Mouse (Mus musculus) lung, embryonic 14.5 days (tissue): Measurements from ENCODE around the gene Myo1g. TPM values are rescaled to one million over a fixed set of nuclear protein-coding genes. Genes with fewer than 3 reads are reported as not detected.
A peak's percentile ranks its signal among the peaks of the same experiment; 100 is the strongest.

ENCODE experiments used
- ATAC-seq: fragments of 200-750 bp; cut with Nextera tagmentation; 2 replicates; pipeline ENCODE4 v1.8.0; 2017; ENCODE audit warnings: mild to moderate bottlenecking, moderate TSS enrichment, moderate library complexity; ENCODE audit not compliant: insufficient read depth
- DNase-seq: peaks from one replicate; pipeline ENCODE4 v3.0.0-alpha.2; 2015
- H3K27ac ChIP-seq: fragments of 300-500 bp; sonication (generic); 2 replicates; pipeline ENCODE4 v1.5.1; 2014; ENCODE audit warnings: low read depth, mild to moderate bottlenecking, moderate library complexity
- H3K27me3 ChIP-seq: fragments of 300-500 bp; sonication (generic); 2 replicates; pipeline ENCODE4 v1.6.1; 2014; ENCODE audit warnings: low read length, control low read depth; ENCODE audit not compliant: insufficient read depth
- H3K36me3 ChIP-seq: fragments of 300-500 bp; sonication (generic); 2 replicates; pipeline ENCODE4 v1.6.1; 2014; ENCODE audit warnings: control low read depth; ENCODE audit not compliant: insufficient read depth
- H3K4me1 ChIP-seq: fragments of 300-500 bp; sonication (generic); 2 replicates; pipeline ENCODE4 v1.6.1; 2014; ENCODE audit warnings: antibody characterized with exemption, control low read depth; ENCODE audit not compliant: insufficient read depth
- H3K4me2 ChIP-seq: fragments of 300-500 bp; sonication (generic); 2 replicates; pipeline ENCODE4 v1.6.1; 2014; ENCODE audit warnings: mild to moderate bottlenecking
- H3K4me3 ChIP-seq: fragments of 300-500 bp; sonication (generic); 2 replicates; pipeline ENCODE4 v1.5.1; 2014; ENCODE audit warnings: low read depth, low read length
- H3K9ac ChIP-seq: fragments of 300-500 bp; sonication (generic); 2 replicates; pipeline ENCODE4 v1.6.1; 2014
- H3K9me3 ChIP-seq: fragments of 300-500 bp; sonication (generic); 2 replicates; pipeline ENCODE4 v1.6.1; 2016; ENCODE audit warnings: low read depth, low read length, control low read depth
- CTCF ChIP-seq: IDR thresholded peaks from 2 replicates; pipeline ENCODE4 v1.5.1; 2016; ENCODE audit warnings: antibody characterized with exemption, low read depth
- WGBS: fragments of 180-500 bp; shearing (Covaris S2); extraction: QIAGEN DNeasy Blood & Tissue Kit; methylation state at CpG from one replicate; pipeline ENCODE4 v1.1.7; 2014; 5-methylcytosine and 5-hydroxymethylcytosine counted together
- polyA plus RNA-seq: library from polyadenylated mRNA; unstranded; fragments of >200 nt; fragmentation: Nextera tagmentation; extraction: Ambion mirVana; gene quantifications from 2 replicates; pipeline ENCODE4 v1.2.1, GENCODE M21; 2014

Myo1g gene
- polyA plus RNA-seq, 1 experiment from 2014 or later: 1.2 TPM

DNA sequence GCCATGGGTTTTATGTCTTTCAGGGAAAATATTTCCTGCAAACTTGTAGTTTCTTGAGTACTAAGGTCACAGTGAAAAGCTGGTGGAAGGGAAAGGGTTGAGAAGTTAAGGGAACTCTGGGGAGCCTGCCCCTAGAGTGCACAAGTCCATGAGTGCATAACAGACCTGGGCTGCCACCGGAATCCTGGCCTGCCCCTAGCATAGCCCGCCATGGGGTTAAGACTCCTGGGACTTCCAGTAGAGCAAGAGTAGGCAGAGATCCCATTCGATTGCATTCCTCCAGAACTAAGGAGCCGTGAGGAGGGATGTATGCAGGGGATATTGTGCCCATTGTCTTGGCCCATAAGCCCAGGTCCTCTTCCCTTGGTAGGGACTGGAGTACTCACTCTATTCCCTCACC, 40.7 kb upstream of the Myo1g start:
- Histone ChIP-seq H3K27me3 (no peaks in the 10 kb centered on the region), H3K27ac (no peak overlapping the region), H3K4me3 (no peak overlapping the region), H3K9ac (no peak overlapping the region), H3K4me1 (no peaks in the 10 kb centered on the region), H3K9me3 (no peaks in the 10 kb centered on the region), H3K36me3 (peaks cover 9% of the 10 kb centered on the region; the same call in 1 of the 2 replicates), H3K4me2 (no peak overlapping the region)
- no peak for TF ChIP-seq CTCF
- WGBS: 83% methylated on average over 4 of the region's 4 CpGs
- no peak for ATAC-seq
- DNase-seq: no peak

DNA sequence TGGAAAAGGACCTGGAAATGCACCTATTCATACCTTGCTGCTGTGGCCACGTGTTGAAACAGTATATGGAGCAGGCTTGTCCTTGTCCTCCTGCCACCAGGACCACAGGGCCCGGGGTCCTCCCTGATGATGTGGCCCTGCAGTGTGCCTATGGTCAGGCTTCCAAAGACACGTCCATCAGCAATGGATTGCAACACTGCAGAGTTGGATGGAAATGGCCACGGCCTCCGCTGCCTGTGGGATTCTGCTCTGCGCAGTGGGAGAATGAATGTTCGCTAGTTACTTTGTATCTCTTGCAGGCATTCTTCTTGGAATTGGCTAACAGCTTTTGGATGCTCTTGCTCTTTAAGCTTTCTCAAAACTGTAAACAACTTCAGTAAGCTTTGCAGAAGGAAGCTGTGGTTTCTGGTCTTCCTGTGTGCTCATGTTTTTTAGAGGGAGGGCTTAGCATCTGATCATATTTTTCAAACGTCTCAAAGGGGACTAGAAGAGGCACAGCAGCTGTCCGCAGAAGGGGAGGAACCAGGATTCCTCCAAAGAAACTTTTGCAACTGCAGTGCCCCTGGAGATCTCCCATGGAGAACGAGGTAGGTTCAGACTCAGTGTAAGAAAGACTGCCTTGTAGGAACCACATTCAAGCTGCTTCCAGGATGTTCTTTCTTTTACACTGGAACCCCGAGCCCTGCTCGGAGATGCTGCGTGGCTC, 40.0 kb upstream of the Myo1g start:
- no peak for DNase-seq
- H3K4me1 ChIP-seq: no peaks in the 10 kb centered on the region
- no peaks in the 10 kb centered on the region for H3K9me3 ChIP-seq
- H3K27ac ChIP-seq: no peak overlapping the region
- TF ChIP-seq CTCF: no peak
- no peak overlapping the region for H3K4me3 ChIP-seq
- H3K36me3 ChIP-seq: peaks cover 12% of the 10 kb centered on the region; the same call in 1 of the 2 replicates
- H3K9ac ChIP-seq: no peak overlapping the region
- WGBS: 84% methylated on average over 13 of the region's 13 CpGs
- no peak for ATAC-seq
- H3K27me3 ChIP-seq: no peaks in the 10 kb centered on the region
- H3K4me2 ChIP-seq: no peak overlapping the region

DNA sequence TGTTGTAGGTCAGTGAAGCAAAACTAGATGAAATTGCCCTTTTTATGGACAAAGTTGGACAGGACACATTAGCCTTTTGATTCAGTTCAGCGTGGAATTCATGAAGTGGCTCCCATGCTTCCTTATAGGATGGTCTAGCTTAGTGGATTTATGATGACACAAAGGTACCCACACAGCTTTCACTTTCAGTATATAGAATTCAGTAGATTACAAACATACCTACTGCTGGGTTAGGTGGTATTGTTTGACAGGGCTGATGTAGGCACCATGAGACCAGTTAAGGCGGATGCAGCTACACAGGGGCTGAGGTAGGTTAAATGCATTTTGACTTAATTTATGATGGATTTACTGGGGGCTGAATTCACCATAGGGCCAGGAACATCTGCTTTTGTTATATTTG, 39.2 kb upstream of the Myo1g start:
- DNase-seq (no peak), ATAC-seq (no peak)
- Histone ChIP-seq H3K27ac (no peak overlapping the region), H3K9me3 (no peaks in the 10 kb centered on the region), H3K4me2 (no peak overlapping the region), H3K36me3 (peaks cover 15% of the 10 kb centered on the region; the same call in 1 of the 2 replicates), H3K4me3 (no peak overlapping the region), H3K9ac (no peak overlapping the region), H3K27me3 (no peaks in the 10 kb centered on the region), H3K4me1 (no peaks in the 10 kb centered on the region)
- 91% methylated on average over 2 of the region's 2 CpGs for WGBS
- TF ChIP-seq CTCF: no peak

DNA sequence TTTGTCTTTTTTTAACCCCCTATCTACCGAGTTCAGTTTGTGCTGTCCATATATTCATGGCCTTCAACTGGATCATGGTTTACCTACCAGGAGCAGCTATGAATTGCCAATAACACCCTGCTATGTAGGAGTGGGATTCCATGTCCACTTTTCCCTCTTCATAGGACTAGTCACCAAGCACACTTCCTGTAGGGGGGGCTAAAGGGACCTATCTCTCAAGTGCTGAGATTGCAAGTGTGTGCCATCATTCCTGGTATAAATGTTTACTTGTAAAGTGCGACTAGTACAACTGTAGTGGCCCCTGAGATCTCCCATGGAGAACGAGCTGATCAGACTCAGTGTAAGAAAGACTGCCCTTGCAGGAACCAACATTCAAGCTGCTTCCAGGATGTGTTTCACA, 37.5 kb upstream of the Myo1g start:
- ATAC-seq (no peak), DNase-seq (no peak)
- Histone ChIP-seq H3K4me3 (no peak overlapping the region), H3K36me3 (peaks cover 17% of the 10 kb centered on the region; the same call in 1 of the 2 replicates), H3K9me3 (no peaks in the 10 kb centered on the region), H3K4me1 (no peaks in the 10 kb centered on the region), H3K27me3 (no peaks in the 10 kb centered on the region), H3K9ac (no peak overlapping the region), H3K4me2 (no peak overlapping the region), H3K27ac (no peak overlapping the region)
- 66% methylated on average over 3 of the region's 3 CpGs for WGBS
- TF ChIP-seq CTCF: no peak

DNA sequence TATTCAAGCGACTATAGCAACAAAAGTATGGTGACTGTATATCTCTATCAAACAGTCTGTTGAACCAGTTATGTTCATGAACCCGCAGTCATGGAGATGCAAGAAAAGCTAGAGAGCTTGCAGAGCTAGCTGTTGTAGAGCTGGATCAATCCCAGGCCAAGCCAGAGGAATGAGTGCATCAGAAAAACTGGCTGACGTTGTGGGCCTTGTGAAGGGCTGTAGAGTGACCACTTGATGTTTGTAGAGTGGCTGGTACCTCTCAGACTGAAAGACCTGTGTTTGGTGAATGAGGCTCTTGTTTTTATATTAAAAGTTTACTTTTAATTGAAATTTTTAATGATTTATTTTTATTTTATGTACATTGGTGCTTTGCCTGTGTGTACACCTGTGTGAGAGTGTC, 29.4 kb upstream of the Myo1g start:
- Histone ChIP-seq H3K4me2 (no peak overlapping the region), H3K36me3 (peaks cover 19% of the 10 kb centered on the region; the same call in 1 of the 2 replicates), H3K27me3 (no peaks in the 10 kb centered on the region), H3K27ac (no peak overlapping the region), H3K9me3 (no peaks in the 10 kb centered on the region), H3K4me1 (peaks cover 5% of the 10 kb centered on the region), H3K9ac (no peak overlapping the region), H3K4me3 (no peak overlapping the region)
- WGBS: 79% methylated on average over 3 of the region's 3 CpGs
- no peak for TF ChIP-seq CTCF
- no peak for ATAC-seq
- DNase-seq: no peak

DNA sequence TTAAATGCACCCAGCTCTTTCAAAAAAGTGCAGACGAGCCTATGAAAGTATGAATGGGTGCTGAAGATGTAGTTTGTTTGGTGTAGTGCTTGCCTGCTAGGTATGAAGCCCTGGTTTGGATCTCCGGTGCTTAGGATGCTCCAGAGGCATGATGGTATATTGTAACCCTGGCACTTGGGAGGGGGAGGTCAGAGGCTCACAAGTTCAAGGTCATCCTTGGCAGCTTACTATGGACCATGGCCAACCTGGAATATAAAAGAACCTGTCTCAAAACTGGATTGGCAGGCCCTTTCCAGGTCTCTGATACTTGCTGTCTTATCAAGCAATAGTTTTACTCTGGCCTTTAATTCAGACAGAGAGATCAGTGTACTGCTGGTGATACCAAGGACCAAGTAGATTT, 29.0 kb upstream of the Myo1g start:
- Histone ChIP-seq H3K9me3 (no peaks in the 10 kb centered on the region), H3K4me1 (peaks cover 5% of the 10 kb centered on the region), H3K4me2 (no peak overlapping the region), H3K9ac (no peak overlapping the region), H3K27ac (no peak overlapping the region), H3K27me3 (no peaks in the 10 kb centered on the region), H3K4me3 (no peak overlapping the region), H3K36me3 (peaks cover 19% of the 10 kb centered on the region; the same call in 1 of the 2 replicates)
- WGBS: 94% methylated on average over 2 of the region's 2 CpGs
- no peak for TF ChIP-seq CTCF
- ATAC-seq (no peak), DNase-seq (no peak)

DNA sequence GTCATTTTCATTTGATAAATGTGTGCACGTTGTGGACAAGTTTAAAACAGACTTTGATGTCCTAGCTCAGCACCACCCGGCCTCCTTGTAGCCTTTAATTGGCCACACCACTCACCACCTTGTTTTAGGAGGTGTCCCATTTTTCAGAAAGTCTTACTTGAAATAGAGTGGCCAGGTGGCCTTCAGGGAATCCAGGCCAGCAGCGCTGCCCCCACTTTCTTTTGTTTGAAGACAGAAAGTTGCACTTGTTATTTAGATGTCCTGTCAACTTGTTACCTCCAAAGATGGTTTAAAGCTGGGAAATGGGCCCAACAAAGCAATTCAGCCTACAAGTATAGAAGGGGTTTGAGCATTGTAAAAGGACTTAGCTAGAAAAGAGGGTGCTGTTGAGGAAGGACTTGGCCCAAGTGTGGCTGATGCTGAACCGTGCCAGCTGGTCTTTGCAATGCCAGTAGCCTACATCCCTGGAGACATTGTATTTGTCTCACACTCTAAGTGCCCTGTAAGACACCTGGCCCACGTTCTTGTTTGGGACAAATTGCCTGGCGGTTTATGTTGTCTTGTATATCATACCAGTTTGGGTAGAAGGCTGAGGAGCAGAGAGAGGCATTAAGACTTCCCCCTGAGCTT, 27.0 kb upstream of the Myo1g start:
- ATAC-seq (no peak), DNase-seq (peak; percentile 19)
- H3K27me3 ChIP-seq: no peaks in the 10 kb centered on the region
- peak overlapping the region; percentile 78 for H3K4me3 ChIP-seq
- peaks cover 5% of the 10 kb centered on the region for H3K4me1 ChIP-seq
- peak overlapping the region; percentile 81 for H3K9ac ChIP-seq
- WGBS: 24% methylated on average over 6 of the region's 6 CpGs
- TF ChIP-seq CTCF: no peak
- H3K27ac ChIP-seq: peak overlapping the region; percentile 99; the same call in 1 of the 2 replicates
- peaks cover 12% of the 10 kb centered on the region; the same call in 1 of the 2 replicates for H3K36me3 ChIP-seq
- H3K4me2 ChIP-seq: peak overlapping the region; percentile 80
- H3K9me3 ChIP-seq: no peaks in the 10 kb centered on the region
